Mouse (Mus musculus) heart, embryonic 16.5 days (tissue): ENCODE results near the gene Lipk. TPM values are rescaled to one million over a fixed set of nuclear protein-coding genes. Genes with fewer than 3 reads are reported as not detected.

Experiments
- ATAC-seq: fragments of 200-750 bp; cut with Nextera tagmentation; replicated peaks from 2 replicates; pipeline ENCODE4 v1.8.0; 2017; ENCODE audit warnings: moderate number of reproducible peaks; ENCODE audit not compliant: insufficient read depth, low FRiP score; ENCODE audit errors: extremely low read depth
- H3K27ac ChIP-seq: fragments of 300-500 bp; sonication (generic); 2 replicates; pipeline ENCODE4 v1.5.1; 2014; ENCODE audit warnings: mild to moderate bottlenecking, low read length, control low read depth, moderate library complexity
- H3K27me3 ChIP-seq: fragments of 300-500 bp; sonication (generic); 2 replicates; pipeline ENCODE4 v1.6.1; 2014; ENCODE audit warnings: low read length, mixed read lengths; ENCODE audit not compliant: control insufficient read depth, insufficient read depth
- H3K36me3 ChIP-seq: fragments of 300-500 bp; sonication (generic); 2 replicates; pipeline ENCODE4 v1.6.1; 2014; ENCODE audit not compliant: control insufficient read depth, insufficient read depth
- H3K4me1 ChIP-seq: fragments of 300-500 bp; sonication (generic); 2 replicates; pipeline ENCODE4 v1.6.1; 2014; ENCODE audit warnings: low read length, mixed read lengths; ENCODE audit not compliant: control insufficient read depth, insufficient read depth
- H3K4me2 ChIP-seq: fragments of 300-500 bp; sonication (generic); 2 replicates; pipeline ENCODE4 v1.6.1; 2014; ENCODE audit warnings: low read depth, mild to moderate bottlenecking, control low read depth, low read length
- H3K4me3 ChIP-seq: fragments of 300-500 bp; sonication (generic); 2 replicates; pipeline ENCODE4 v1.5.1; 2014; ENCODE audit warnings: mild to moderate bottlenecking, control low read depth, low read length
- H3K9ac ChIP-seq: fragments of 300-500 bp; sonication (generic); 2 replicates; pipeline ENCODE4 v1.6.1; 2014; ENCODE audit warnings: low read length, control low read depth
- H3K9me3 ChIP-seq: fragments of 300-500 bp; sonication (generic); replicated peaks from 2 replicates; pipeline ENCODE4 v1.6.1; 2016; ENCODE audit warnings: low read length; ENCODE audit not compliant: control insufficient read depth
- WGBS: fragments of 180-500 bp; shearing (Covaris S2); extraction: QIAGEN DNeasy Blood & Tissue Kit; methylation state at CpG from one replicate; pipeline ENCODE4 v1.1.7; 2014; 5-methylcytosine and 5-hydroxymethylcytosine counted together
- polyA plus RNA-seq: library from polyadenylated mRNA; unstranded; fragments of >200 nt; fragmentation: Nextera tagmentation; extraction: Ambion mirVana; gene quantifications from 2 replicates; pipeline ENCODE4 v1.2.1, GENCODE M21; 2015

The Lipk gene
- polyA plus RNA-seq, 1 experiment from 2014 or later, result not detected

- no peak overlapping the region for H3K27ac ChIP-seq
- ATAC-seq, result no peak
- H3K4me1 ChIP-seq, result no peaks in the 10 kb centered on the region
- no peak overlapping the region for H3K9ac ChIP-seq
- no peaks in the 10 kb centered on the region for H3K9me3 ChIP-seq
- no peaks in the 10 kb centered on the region for H3K36me3 ChIP-seq
- no peaks in the 10 kb centered on the region for H3K27me3 ChIP-seq
- H3K4me3 ChIP-seq, result no peak overlapping the region
- WGBS, result 79% methylated on average over 3 of the region's 3 CpGs
- H3K4me2 ChIP-seq, result no peak overlapping the region
Observed at GRCm38 (mm10) chr19:34051502-34051901, 43.4 kb downstream of the Lipk start.

- H3K9ac ChIP-seq, result no peak overlapping the region
- ATAC-seq, result no peak
- H3K4me3 ChIP-seq, result no peak overlapping the region
- H3K4me2 ChIP-seq, result no peak overlapping the region
- whole genome bisulfite sequencing, result 42% methylated on average over 1 of the region's 1 CpGs
- H3K36me3 ChIP-seq, result no peaks in the 10 kb centered on the region
- H3K9me3 ChIP-seq, result no peaks in the 10 kb centered on the region
- H3K27me3 ChIP-seq, result no peaks in the 10 kb centered on the region
- no peak overlapping the region for H3K27ac ChIP-seq
- no peaks in the 10 kb centered on the region for H3K4me1 ChIP-seq
Observed at GRCm38 (mm10) chr19:34063547-34063946, 55.5 kb downstream of the Lipk start.

- WGBS, result 75% methylated on average over 4 of the region's 4 CpGs
- ATAC-seq, result no peak
- H3K27me3 ChIP-seq, result no peaks in the 10 kb centered on the region
- H3K4me2 ChIP-seq, result no peak overlapping the region
- H3K4me1 ChIP-seq, result no peaks in the 10 kb centered on the region
- H3K9me3 ChIP-seq, result no peaks in the 10 kb centered on the region
- H3K9ac ChIP-seq, result no peak overlapping the region
- no peak overlapping the region for H3K27ac ChIP-seq
- no peak overlapping the region for H3K4me3 ChIP-seq
- no peaks in the 10 kb centered on the region for H3K36me3 ChIP-seq
Observed at GRCm38 (mm10) chr19:34064059-34064458, 56.0 kb downstream of the Lipk start.

GRCm38 (mm10) chr19:34066779-34067472, 58.8 kb downstream of the Lipk start, which contains the start of gene Lipn:
TSS of gene Lipn (plus strand) at chr19:34067358.
- Histone ChIP-seq H3K4me1 (no peaks in the 10 kb centered on the region), H3K4me3 (no peak within 1 kb of the TSS), H3K9me3 (no peaks in the 10 kb centered on the region), H3K27ac (no peak within 1 kb of the TSS), H3K27me3 (no peaks in the 10 kb centered on the region), H3K9ac (no peak within 1 kb of the TSS), H3K36me3 (no peaks in the 10 kb centered on the region), H3K4me2 (no peak within 1 kb of the TSS)
- no peak for ATAC-seq
- 74% methylated on average over 9 of the region's 9 CpGs for WGBS

- no peak for ATAC-seq
- Histone ChIP-seq H3K9ac (no peak overlapping the region), H3K27me3 (no peaks in the 10 kb centered on the region), H3K4me2 (no peak overlapping the region), H3K36me3 (no peaks in the 10 kb centered on the region), H3K4me1 (no peaks in the 10 kb centered on the region), H3K27ac (no peak overlapping the region), H3K9me3 (no peaks in the 10 kb centered on the region), H3K4me3 (no peak overlapping the region)
Observed at GRCm38 (mm10) chr19:34074239-34074638, 66.1 kb downstream of the Lipk start.

GRCm38 (mm10) chr19:34078130-34078529, 70.0 kb downstream of the Lipk start:
- Histone ChIP-seq H3K4me2 (no peak overlapping the region), H3K4me1 (no peaks in the 10 kb centered on the region), H3K36me3 (no peaks in the 10 kb centered on the region), H3K27ac (no peak overlapping the region), H3K4me3 (no peak overlapping the region), H3K9ac (no peak overlapping the region), H3K27me3 (no peaks in the 10 kb centered on the region), H3K9me3 (no peaks in the 10 kb centered on the region)
- 62% methylated on average over 2 of the region's 2 CpGs for WGBS
- no peak for ATAC-seq

GRCm38 (mm10) chr19:34089011-34089680, 81.1 kb downstream of the Lipk start:
- Histone ChIP-seq H3K4me2 (no peak overlapping the region), H3K9ac (no peak overlapping the region), H3K9me3 (no peaks in the 10 kb centered on the region), H3K4me3 (no peak overlapping the region), H3K36me3 (no peaks in the 10 kb centered on the region), H3K27ac (no peak overlapping the region), H3K4me1 (no peaks in the 10 kb centered on the region), H3K27me3 (no peaks in the 10 kb centered on the region)
- ATAC-seq, result no peak
- 83% methylated on average over 3 of the region's 3 CpGs for WGBS

GRCm38 (mm10) chr19:34095381-34095780, 87.3 kb downstream of the Lipk start:
- Histone ChIP-seq H3K9me3 (no peaks in the 10 kb centered on the region), H3K9ac (no peak overlapping the region), H3K4me2 (no peak overlapping the region), H3K36me3 (no peaks in the 10 kb centered on the region), H3K27ac (no peak overlapping the region), H3K27me3 (no peaks in the 10 kb centered on the region), H3K4me1 (no peaks in the 10 kb centered on the region), H3K4me3 (no peak overlapping the region)
- 64% methylated on average over 5 of the region's 5 CpGs for WGBS
- no peak for ATAC-seq

GRCm38 (mm10) chr19:34096228-34096627, 88.1 kb downstream of the Lipk start:
- Histone ChIP-seq H3K9ac (no peak overlapping the region), H3K4me2 (no peak overlapping the region), H3K36me3 (no peaks in the 10 kb centered on the region), H3K4me3 (no peak overlapping the region), H3K9me3 (no peaks in the 10 kb centered on the region), H3K27ac (no peak overlapping the region), H3K4me1 (no peaks in the 10 kb centered on the region), H3K27me3 (no peaks in the 10 kb centered on the region)
- WGBS, result 66% methylated on average over 1 of the region's 1 CpGs
- no peak for ATAC-seq
